Mouse (Mus musculus) CH12.LX (cell line): Measurements from ENCODE around the gene Hyal3.

Experiments
- CTCF ChIP-seq, 2 experiments: IDR thresholded peaks in 1 of 2; conservative IDR thresholded peaks in 1 of 2; 2 replicates each; pipeline ENCODE4 v1.5.1; 2011 to 2012; ENCODE audit warnings: low read depth in 2 of 2, low read length in 2 of 2, improper control_type of control experiment in 1 of 2, inconsistent platforms in 1 of 2, mild to moderate bottlenecking in 1 of 2, moderate library complexity in 1 of 2
- MYC ChIP-seq: IDR thresholded peaks from 2 replicates; pipeline ENCODE4 v1.6.1; 2011; ENCODE audit warnings: low read depth, mild to moderate bottlenecking, improper control_type of control experiment, low read length
- USF1 ChIP-seq: IDR thresholded peaks from 2 replicates; pipeline ENCODE4 v1.6.1; 2014; ENCODE audit warnings: low read depth, mild to moderate bottlenecking, inconsistent platforms, low read length, improper control_type of control experiment

DNA sequence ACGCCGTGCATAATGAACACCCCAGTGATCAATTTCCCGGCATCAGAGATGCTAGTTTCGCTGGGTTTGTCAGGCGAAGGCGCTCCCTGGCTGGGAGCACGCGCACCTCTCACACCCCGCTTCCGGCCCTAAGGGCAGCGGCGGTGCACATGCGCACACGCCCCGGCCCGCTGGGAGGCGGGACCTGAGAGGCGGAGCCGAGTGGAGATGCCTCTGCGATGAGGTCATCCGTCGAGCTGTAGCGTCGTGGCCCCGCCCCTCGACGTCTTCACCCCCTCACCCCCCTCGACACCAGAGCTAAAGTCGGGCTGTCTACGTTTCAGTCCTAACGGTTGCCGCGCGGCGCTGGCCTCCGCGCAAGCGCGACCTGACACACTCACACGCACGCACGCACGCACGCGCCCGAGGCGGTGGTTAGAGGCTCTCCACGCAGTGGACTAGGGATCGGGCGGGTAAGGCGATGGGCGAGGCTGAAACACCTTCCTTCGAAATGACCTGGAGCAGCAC, 26.2 kb upstream of the Hyal3 start:
- TF ChIP-seq MYC (peak; percentile 71), CTCF (conservative IDR thresholded peaks at IDR 0.05 in 1 of 2, IDR thresholded peaks at IDR 0.05 in 1 of 2; ENCODE audit: low read depth in 2 of 2, low read length in 2 of 2) (no peak), USF1 (no peak)
